11 mouse cellular contexts compared by ENCODE assay signal in the genomic region with DNA sequence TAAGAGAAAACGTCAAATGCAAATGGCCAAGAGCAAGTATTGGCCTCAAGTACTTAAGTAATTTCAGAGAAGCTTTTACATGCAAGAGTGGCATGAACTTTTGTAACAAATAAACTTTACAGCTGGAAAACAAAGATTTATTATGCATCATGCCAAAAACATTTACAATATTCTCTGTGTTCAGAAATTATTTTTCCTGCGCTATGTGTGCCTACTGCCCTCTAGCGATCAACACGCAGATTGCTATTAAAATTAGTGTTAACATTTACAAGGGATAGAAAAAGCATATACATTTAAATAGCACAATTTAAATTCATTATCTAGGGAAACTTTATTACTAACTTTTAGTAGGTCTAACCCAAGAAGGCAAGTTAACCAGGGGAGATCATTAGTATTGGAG. TPM values are rescaled to one million over a fixed set of nuclear protein-coding genes. Genes with fewer than 3 reads are reported as not detected.
DNase-seq lines count a peak whose midpoint lies in the region; ATAC-seq lines count a peak whose summit lies in the region.
"Had no signal": no experiment of that assay in that cellular context is flagged by ENCODE, and none has a peak within 500 bp of the region (broad histone marks: within the 10 kb centered on the region; RNA-seq: fewer than 3 reads in every experiment).

No protein-coding gene starts in this region.

- no peaks in the 10 kb centered on the region for H3K36me3 ChIP-seq in midbrain, embryonic 13.5 days
- H3K36me3 ChIP-seq: embryonic facial prominence, embryonic 12.5 days; limb, embryonic 13.5 days had no signal

- peak; percentile 9 for DNase-seq in adrenal gland, postnatal 10 days
- DNase-seq in adrenal gland, postnatal 14 days, result no peak
- peak; percentile 23 to 28 for DNase-seq in left cerebral cortex, postnatal 14 days (ENCODE audit: low spot score in 2 of 2)
- DNase-seq in left cerebral cortex, adult 11 months (ENCODE audit: low spot score), result no peak
- DNase-seq in NIH3T3 (ENCODE audit: low read depth), result peak; percentile 81
- DNase-seq in lung, postnatal 36 days, result peak; percentile 39
- no peak for DNase-seq in urinary bladder, postnatal 25 days (ENCODE audit: low spot score)
- DNase-seq: heart, postnatal 14 days had no signal

- no peak overlapping the region for H3K27ac ChIP-seq in midbrain, embryonic 13.5 days
- H3K27ac ChIP-seq: embryonic facial prominence, embryonic 12.5 days; limb, embryonic 13.5 days had no signal

- H3K4me3 ChIP-seq in midbrain, embryonic 13.5 days (replicated peaks), result no peak overlapping the region
- H3K4me3 ChIP-seq: embryonic facial prominence, embryonic 12.5 days; limb, embryonic 13.5 days had no signal

- no peaks in the 10 kb centered on the region for H3K4me1 ChIP-seq in midbrain, embryonic 13.5 days (replicated peaks)
- H3K4me1 ChIP-seq: embryonic facial prominence, embryonic 12.5 days; limb, embryonic 13.5 days had no signal

- intact Hi-C loops in left cerebral cortex, postnatal 14 days (cut with DNase I), result loop anchor here (2.0 to 5.0 kb wide), 2 partner anchors 44 to 290 kb away; a partner anchor contains a TSS

- no peak; the same call in 1 of the 2 replicates for ATAC-seq in midbrain, embryonic 13.5 days

- H3K9ac ChIP-seq in midbrain, embryonic 13.5 days (replicated peaks), result no peak overlapping the region
- H3K9ac ChIP-seq: embryonic facial prominence, embryonic 12.5 days; limb, embryonic 13.5 days had no signal

- H3K4me2 ChIP-seq in midbrain, embryonic 13.5 days (replicated peaks), result no peak overlapping the region
- H3K4me2 ChIP-seq: embryonic facial prominence, embryonic 12.5 days; limb, embryonic 13.5 days had no signal

- WGBS in midbrain, embryonic 13.5 days, result 22% methylated on average over 4 of the region's 4 CpGs

- H3K9me3 ChIP-seq in midbrain, embryonic 13.5 days, result no peaks in the 10 kb centered on the region
- H3K9me3 ChIP-seq: embryonic facial prominence, embryonic 12.5 days; limb, embryonic 13.5 days had no signal

- H3K27me3 ChIP-seq in midbrain, embryonic 13.5 days, result no peaks in the 10 kb centered on the region
- H3K27me3 ChIP-seq: embryonic facial prominence, embryonic 12.5 days; limb, embryonic 13.5 days had no signal

RNA-seq across cellular contexts. Expression of a gene that starts 29.5 kb away (rescaled TPM):
- 10 to 100 TPM; 15.6 to 18.5 TPM for total RNA-seq in adrenal gland, postnatal 10 days (2021)
- 12.5 and 16.1 TPM in 2 replicates for total RNA-seq in adrenal gland, postnatal 14 days (2021)
- total RNA-seq in left cerebral cortex, postnatal 14 days (2021), result 100 to 1,000 TPM; 351 TPM
- 207 and 216 TPM in 2 replicates for polyA plus RNA-seq in midbrain, embryonic 13.5 days (2015; fragmentation: Nextera tagmentation; extraction: Ambion mirVana)

RNA-seq across cellular contexts. Expression of a gene that starts 44.7 kb away (rescaled TPM):
- 10 to 100 TPM; 49.8 to 50.8 TPM for total RNA-seq in adrenal gland, postnatal 10 days (2021)
- 52.2 and 54.2 TPM in 2 replicates for total RNA-seq in adrenal gland, postnatal 14 days (2021)
- total RNA-seq in left cerebral cortex, postnatal 14 days (2021), result 100 to 1,000 TPM; 122 to 124 TPM
- polyA plus RNA-seq in midbrain, embryonic 13.5 days (2015; fragmentation: Nextera tagmentation; extraction: Ambion mirVana), result 137 and 142 TPM in 2 replicates

Comparison
In these comparisons a context has a peak if more than half of its experiments do, and no peak if none do; other contexts are left out.
1. DNase-seq: peak in adrenal gland, postnatal 10 days (single experiment), left cerebral cortex, postnatal 14 days (2 of 2), NIH3T3 (single experiment) and lung, postnatal 36 days (single experiment); none in adrenal gland, postnatal 14 days (single experiment), left cerebral cortex, adult 11 months (single experiment) and urinary bladder, postnatal 25 days (single experiment).
2. RNA of a gene that starts 29.5 kb away (total RNA-seq): 351 TPM in left cerebral cortex, postnatal 14 days; 15.6 to 18.5 TPM in adrenal gland, postnatal 10 days and 12.5 to 16.1 TPM in adrenal gland, postnatal 14 days; every median in the first group is over 10 times any median in the second.